ENCODE assay signal across 9 mouse cellular contexts in the genomic region with DNA sequence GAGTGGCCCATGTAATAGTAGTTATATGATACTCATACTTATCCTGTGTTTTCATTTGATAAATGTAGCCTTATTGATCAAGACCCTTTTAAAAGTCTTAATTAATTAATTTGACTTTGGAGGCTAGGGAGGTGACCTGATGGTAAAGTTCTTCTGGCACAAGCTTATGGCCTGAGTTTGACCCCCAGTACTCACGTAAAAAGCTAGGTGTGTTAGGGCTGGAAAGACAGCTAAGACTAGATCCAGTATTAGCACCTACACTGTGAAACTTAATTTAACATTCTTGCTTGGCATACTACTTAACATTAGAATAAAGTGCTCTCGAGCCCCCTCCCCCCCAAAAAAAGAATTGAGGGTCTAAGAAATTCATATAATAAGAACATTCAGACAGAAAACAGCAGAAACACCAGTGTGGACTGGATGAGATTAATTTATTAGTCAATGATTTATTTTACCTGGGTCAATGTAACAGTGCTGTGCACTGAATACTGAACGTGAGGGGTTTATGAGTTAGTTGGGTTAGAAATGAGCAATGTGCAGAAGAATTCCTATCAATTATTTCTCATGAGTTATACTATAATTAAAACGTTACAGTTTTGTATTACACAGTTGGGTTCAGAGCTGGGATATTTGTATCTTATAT. TPM values are rescaled to one million over a fixed set of nuclear protein-coding genes. Genes with fewer than 3 reads are reported as not detected.
DNase-seq lines count a peak whose midpoint lies in the region; ATAC-seq lines count a peak whose summit lies in the region.
"Had no signal": no experiment of that assay in that cellular context is flagged by ENCODE, and none has a peak within 500 bp of the region (broad histone marks: within the 10 kb centered on the region; RNA-seq: fewer than 3 reads in every experiment).

No protein-coding gene starts in this region.

- no peak overlapping the region for H3K9ac ChIP-seq in hindbrain, embryonic 15.5 days
- H3K9ac ChIP-seq in midbrain, embryonic 13.5 days (replicated peaks): no peak overlapping the region

- peak overlapping the region; percentile 64 for H3K4me2 ChIP-seq in hindbrain, embryonic 15.5 days
- H3K4me2 ChIP-seq in midbrain, embryonic 13.5 days (replicated peaks): peak overlapping the region; percentile 61

- WGBS in heart, embryonic 10.5 days: 52% methylated on average over 4 of the region's 4 CpGs
- 59% methylated on average over 4 of the region's 4 CpGs for WGBS in embryonic facial prominence, embryonic 10.5 days
- 55% methylated on average over 4 of the region's 4 CpGs for WGBS in hindbrain, embryonic 15.5 days
- 57% methylated on average over 4 of the region's 4 CpGs for WGBS in midbrain, embryonic 13.5 days

- no peaks in the 10 kb centered on the region for H3K9me3 ChIP-seq in heart, embryonic 10.5 days
- H3K9me3 ChIP-seq in embryonic facial prominence, embryonic 10.5 days: no peaks in the 10 kb centered on the region
- H3K9me3 ChIP-seq in hindbrain, embryonic 15.5 days: no peaks in the 10 kb centered on the region
- no peaks in the 10 kb centered on the region for H3K9me3 ChIP-seq in midbrain, embryonic 13.5 days

- H3K4me3 ChIP-seq in heart, embryonic 10.5 days: peak overlapping the region; percentile 90
- H3K4me3 ChIP-seq in embryonic facial prominence, embryonic 10.5 days: peak overlapping the region; percentile 95
- 0 out of 2 replicates have a peak overlapping the region, but pooled peaks have one; percentile 7 for H3K4me3 ChIP-seq in hindbrain, embryonic 15.5 days
- no peak overlapping the region for H3K4me3 ChIP-seq in midbrain, embryonic 13.5 days (replicated peaks)

- intact Hi-C loops in heart, postnatal 10 days (cut with DNase I): loop anchor here (5.0 kb wide), 1 partner anchor 459 kb away; no protein-coding TSS in a partner anchor

- no peak for DNase-seq in heart, embryonic 10.5 days (ENCODE audit: low spot score)
- no peak for DNase-seq in heart, postnatal 10 days
- DNase-seq in embryonic facial prominence, embryonic 10.5 days (ENCODE audit: low spot score): no peak
- DNase-seq in adrenal gland, adult 8-10 months: no peak
- DNase-seq in MN1 (ENCODE audit: low spot score): no peak
- DNase-seq in layer of hippocampus, adult 11-12 months (ENCODE audit: low spot score): no peak

- no peaks in the 10 kb centered on the region for H3K27me3 ChIP-seq in heart, embryonic 10.5 days (ENCODE audit: insufficient read depth, poor library complexity, severe bottlenecking)
- H3K27me3 ChIP-seq in embryonic facial prominence, embryonic 10.5 days (replicated peaks; ENCODE audit: low read depth, poor library complexity, severe bottlenecking): no peaks in the 10 kb centered on the region
- H3K27me3 ChIP-seq in hindbrain, embryonic 15.5 days: no peaks in the 10 kb centered on the region
- no peaks in the 10 kb centered on the region for H3K27me3 ChIP-seq in midbrain, embryonic 13.5 days

- H3K4me1 ChIP-seq in heart, embryonic 10.5 days: 0 out of 2 replicates have a peak, but pooled peaks cover 4% of the 10 kb centered on the region
- peaks cover 15% of the 10 kb centered on the region for H3K4me1 ChIP-seq in embryonic facial prominence, embryonic 10.5 days
- H3K4me1 ChIP-seq in hindbrain, embryonic 15.5 days (replicated peaks): peaks cover 19% of the 10 kb centered on the region
- H3K4me1 ChIP-seq in midbrain, embryonic 13.5 days (replicated peaks): peaks cover 16% of the 10 kb centered on the region

- peak overlapping the region; percentile 96; the same call in 1 of the 2 replicates for H3K27ac ChIP-seq in heart, embryonic 10.5 days
- peak overlapping the region; percentile 96 for H3K27ac ChIP-seq in embryonic facial prominence, embryonic 10.5 days (replicated peaks)
- no peak overlapping the region for H3K27ac ChIP-seq in hindbrain, embryonic 15.5 days (replicated peaks)
- no peak overlapping the region for H3K27ac ChIP-seq in midbrain, embryonic 13.5 days

- peaks cover 21% of the 10 kb centered on the region for H3K36me3 ChIP-seq in heart, embryonic 10.5 days
- peaks cover 23% of the 10 kb centered on the region for H3K36me3 ChIP-seq in embryonic facial prominence, embryonic 10.5 days (replicated peaks)
- H3K36me3 ChIP-seq in hindbrain, embryonic 15.5 days: peaks cover 9% of the 10 kb centered on the region
- peaks cover 16% of the 10 kb centered on the region for H3K36me3 ChIP-seq in midbrain, embryonic 13.5 days

- peak; percentile 16; the same call in 1 of the 2 replicates for ATAC-seq in hindbrain, embryonic 15.5 days (ENCODE audit: low FRiP score, low read depth)
- ATAC-seq in midbrain, embryonic 13.5 days: peak; percentile 55

RNA-seq across cellular contexts. Expression of a gene that starts 2.7 kb away (rescaled TPM):
- polyA plus RNA-seq in heart, embryonic 10.5 days (2016; fragmentation: Nextera tagmentation; extraction: Ambion mirVana): not detected in 2 replicates
- total RNA-seq in heart, postnatal 10 days (2021): not detected
- not detected in 2 replicates for polyA plus RNA-seq in embryonic facial prominence, embryonic 10.5 days (2016; fragmentation: Nextera tagmentation; extraction: Ambion mirVana)
- not detected in 2 replicates for polyA plus RNA-seq in hindbrain, embryonic 15.5 days (2015; fragmentation: Nextera tagmentation; extraction: Ambion mirVana)
- polyA plus RNA-seq in midbrain, embryonic 13.5 days (2015; fragmentation: Nextera tagmentation; extraction: Ambion mirVana): not detected in 2 replicates
- not detected for total RNA-seq in adrenal gland, adult 8-10 months (2022)
- total RNA-seq: left cerebral cortex, postnatal 25 days had no signal

RNA-seq across cellular contexts. Expression of a gene that starts 8.7 kb away (rescaled TPM):
- polyA plus RNA-seq in heart, embryonic 10.5 days (2016; fragmentation: Nextera tagmentation; extraction: Ambion mirVana): 63.0 and 68.9 TPM in 2 replicates
- total RNA-seq in heart, postnatal 10 days (2021): 100 to 1,000 TPM in 1 of 2 experiments, 10 to 100 TPM in 1; 99.2 to 106 TPM
- polyA plus RNA-seq in embryonic facial prominence, embryonic 10.5 days (2016; fragmentation: Nextera tagmentation; extraction: Ambion mirVana): 70.3 and 72.5 TPM in 2 replicates
- 60.6 and 62.3 TPM in 2 replicates for polyA plus RNA-seq in hindbrain, embryonic 15.5 days (2015; fragmentation: Nextera tagmentation; extraction: Ambion mirVana)
- 66.3 and 68.3 TPM in 2 replicates for polyA plus RNA-seq in midbrain, embryonic 13.5 days (2015; fragmentation: Nextera tagmentation; extraction: Ambion mirVana)
- total RNA-seq in adrenal gland, adult 8-10 months (2022): 100 to 1,000 TPM; 131 to 156 (median 142) TPM

RNA-seq across cellular contexts. Expression of a gene that starts 51.9 kb away (rescaled TPM):
- 10.9 and 11.4 TPM in 2 replicates for polyA plus RNA-seq in heart, embryonic 10.5 days (2016; fragmentation: Nextera tagmentation; extraction: Ambion mirVana)
- 1 to 10 TPM; 5.9 to 6.6 TPM for total RNA-seq in heart, postnatal 10 days (2021)
- polyA plus RNA-seq in embryonic facial prominence, embryonic 10.5 days (2016; fragmentation: Nextera tagmentation; extraction: Ambion mirVana): 11.9 and 15.6 TPM in 2 replicates
- polyA plus RNA-seq in hindbrain, embryonic 15.5 days (2015; fragmentation: Nextera tagmentation; extraction: Ambion mirVana): 15.5 and 16.6 TPM in 2 replicates
- 15.6 and 18.6 TPM in 2 replicates for polyA plus RNA-seq in midbrain, embryonic 13.5 days (2015; fragmentation: Nextera tagmentation; extraction: Ambion mirVana)
- total RNA-seq in adrenal gland, adult 8-10 months (2022): 10 to 100 TPM in 3 of 4 experiments, 1 to 10 TPM in 1; 9.9 to 14.8 (median 12.6) TPM

RNA-seq across cellular contexts. Expression of a gene that starts 52.5 kb away (rescaled TPM):
- polyA plus RNA-seq in heart, embryonic 10.5 days (2016; fragmentation: Nextera tagmentation; extraction: Ambion mirVana): 11.5 and 13.9 TPM in 2 replicates
- 10 to 100 TPM; 11.0 to 12.1 TPM for total RNA-seq in heart, postnatal 10 days (2021)
- polyA plus RNA-seq in embryonic facial prominence, embryonic 10.5 days (2016; fragmentation: Nextera tagmentation; extraction: Ambion mirVana): 13.5 TPM in 2 replicates
- 22.6 and 23.0 TPM in 2 replicates for polyA plus RNA-seq in hindbrain, embryonic 15.5 days (2015; fragmentation: Nextera tagmentation; extraction: Ambion mirVana)
- polyA plus RNA-seq in midbrain, embryonic 13.5 days (2015; fragmentation: Nextera tagmentation; extraction: Ambion mirVana): 23.7 and 28.7 TPM in 2 replicates
- 10 to 100 TPM; 29.4 to 42.8 (median 31.9) TPM for total RNA-seq in adrenal gland, adult 8-10 months (2022)

Comparison
In these comparisons a context has a peak if more than half of its experiments do, and no peak if none do; other contexts are left out.
1. H3K27ac ChIP-seq: peak in heart, embryonic 10.5 days (single experiment) and embryonic facial prominence, embryonic 10.5 days (single experiment); none in hindbrain, embryonic 15.5 days (single experiment) and midbrain, embryonic 13.5 days (single experiment).